Mouse (Mus musculus): ENCODE results near the gene Chd6. TPM values are rescaled to one million over a fixed set of nuclear protein-coding genes. Genes with fewer than 3 reads are reported as not detected.

Gene Chd6
- 27.2 and 29.8 TPM in 2 replicates for polyA plus RNA-seq (2015; fragmentation: Nextera tagmentation; extraction: Ambion mirVana)

DNA sequence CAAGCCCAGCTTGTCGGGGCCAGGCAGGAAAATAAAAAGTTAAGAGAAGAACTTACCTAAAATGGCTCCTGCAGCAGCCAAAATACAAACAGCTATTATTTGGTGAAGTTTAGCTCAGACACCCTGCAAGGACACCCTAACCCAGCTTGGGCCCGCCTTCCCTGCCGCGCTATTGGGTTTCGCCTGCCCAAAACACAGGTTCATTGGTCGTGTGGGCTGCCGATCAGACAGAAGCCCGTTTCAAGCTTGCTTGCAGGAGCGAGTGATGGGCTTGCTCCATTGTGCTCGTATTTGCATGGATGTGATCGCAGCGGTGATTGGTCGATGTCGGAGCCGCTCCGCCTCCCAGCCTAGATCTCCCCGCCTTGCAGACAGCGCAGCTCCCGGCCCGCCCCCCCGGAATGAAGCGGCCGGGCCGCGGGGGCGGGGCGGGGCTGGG, at the start of gene Chd6:
Gene Chd6 (minus strand): TSS at position 143 of the 439 bp plus-strand sequence.
- ATAC-seq: peak; percentile 99
- Histone ChIP-seq H3K36me3 (ENCODE audit: control insufficient read depth, insufficient read depth, low read length) (no peaks in the 10 kb centered on the region), H3K4me2 (ENCODE audit: low read length) (peak within 1 kb of the TSS; percentile 68), H3K27ac (ENCODE audit: low read depth, low read length) (peak within 1 kb of the TSS; percentile 96), H3K9ac (ENCODE audit: low read depth, low read length) (peak within 1 kb of the TSS; percentile 92), H3K9me3 (ENCODE audit: control insufficient read depth, low read length) (no peaks in the 10 kb centered on the region), H3K27me3 (replicated peaks; ENCODE audit: control insufficient read depth, insufficient read depth, low read length) (no peaks in the 10 kb centered on the region), H3K4me3 (ENCODE audit: low read length) (peak within 1 kb of the TSS; percentile 81), H3K4me1 (ENCODE audit: control insufficient read depth, insufficient read depth, low read depth, low read length) (peaks cover 23% of the 10 kb centered on the region)
- under 1% methylated on average over 27 of the region's 27 CpGs for WGBS

DNA sequence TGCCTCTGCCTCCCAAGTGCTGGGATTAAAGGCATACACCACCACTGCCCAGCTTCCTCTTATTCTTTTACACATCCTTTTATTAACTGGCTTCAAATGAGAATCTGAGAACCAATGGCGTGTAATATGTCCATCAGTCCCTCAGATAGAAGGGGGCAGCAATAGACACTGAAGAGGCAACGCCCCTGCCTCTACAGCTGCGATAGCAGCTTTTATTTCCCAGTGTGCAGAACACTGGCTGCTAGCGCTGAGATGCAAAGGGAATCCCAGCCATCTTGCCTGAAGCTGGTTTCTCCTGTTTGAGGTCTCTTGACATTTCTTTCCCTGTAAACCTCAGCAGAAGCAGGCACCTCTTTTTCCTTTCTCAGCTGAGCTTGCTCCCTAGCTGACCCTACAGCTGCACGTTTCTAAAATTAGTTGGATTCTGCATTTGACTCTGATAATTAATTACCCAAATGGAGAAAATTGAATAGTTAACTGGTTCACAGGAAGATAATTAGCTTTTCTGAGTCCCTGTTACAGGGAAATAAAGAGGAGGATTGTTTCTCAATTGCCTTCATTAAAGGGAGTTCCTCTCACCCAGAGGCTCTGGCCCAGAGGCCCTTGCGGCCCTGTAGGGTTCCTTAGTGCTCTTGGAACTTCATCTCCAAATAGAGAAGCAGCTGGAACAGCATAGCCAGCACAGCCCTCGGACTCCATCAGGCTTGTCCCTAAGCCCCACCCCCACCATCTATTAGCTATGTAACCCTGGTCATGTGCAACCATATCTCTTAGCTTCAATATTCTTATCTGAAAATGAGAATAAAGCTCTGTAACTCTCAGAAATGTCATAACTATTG, 41.3 kb upstream of the Chd6 start:
- ATAC-seq: peak; percentile 48; the same call in 1 of the 2 replicates
- WGBS: 44% methylated on average over 7 of the region's 7 CpGs
- peaks cover 9% of the 10 kb centered on the region for H3K4me1 ChIP-seq (ENCODE audit: control insufficient read depth, insufficient read depth, low read depth, low read length)

DNA sequence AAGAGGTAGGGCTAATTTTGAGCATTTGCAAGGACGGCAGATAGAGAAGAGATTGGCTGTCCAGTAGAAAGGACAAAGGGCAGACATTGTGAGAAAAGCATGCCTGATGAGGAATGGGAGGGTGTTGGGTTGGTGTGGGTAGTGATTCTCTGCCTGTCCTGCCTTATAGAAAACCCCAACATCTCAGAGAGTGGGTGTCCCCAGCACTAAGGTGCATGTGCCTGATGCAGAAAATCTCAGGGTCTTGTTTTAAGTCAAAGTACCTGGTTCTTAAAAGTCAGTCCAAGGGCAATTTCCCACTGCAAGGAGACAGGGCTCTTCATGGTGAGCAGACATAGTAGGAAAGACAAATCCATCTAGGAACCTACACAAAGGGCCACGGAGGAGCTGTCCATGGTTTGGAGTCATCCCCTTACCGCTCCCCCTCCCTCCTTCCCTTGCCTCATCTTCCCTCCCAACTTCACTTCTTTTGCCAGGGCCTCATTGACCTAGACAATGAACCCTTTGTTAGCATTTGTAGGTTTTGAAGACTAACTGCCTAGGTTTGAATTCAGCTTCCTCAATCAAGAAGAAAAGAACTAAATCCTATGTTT, 39.6 kb upstream of the Chd6 start:
- Histone ChIP-seq H3K4me2 (ENCODE audit: low read length) (no peak overlapping the region), H3K27me3 (replicated peaks; ENCODE audit: control insufficient read depth, insufficient read depth, low read length) (no peaks in the 10 kb centered on the region), H3K9ac (ENCODE audit: low read depth, low read length) (no peak overlapping the region), H3K36me3 (ENCODE audit: control insufficient read depth, insufficient read depth, low read length) (no peaks in the 10 kb centered on the region), H3K4me1 (ENCODE audit: control insufficient read depth, insufficient read depth, low read depth, low read length) (peaks cover 9% of the 10 kb centered on the region), H3K9me3 (ENCODE audit: control insufficient read depth, low read length) (no peaks in the 10 kb centered on the region), H3K27ac (ENCODE audit: low read depth, low read length) (no peak overlapping the region), H3K4me3 (ENCODE audit: low read length) (no peak overlapping the region)
- WGBS: 45% methylated on average over 3 of the region's 3 CpGs
- peak; percentile 31; the same call in 1 of the 2 replicates for ATAC-seq

More for the DNA sequence above, 41.3 kb upstream of the Chd6 start:
- Histone ChIP-seq H3K36me3 (ENCODE audit: control insufficient read depth, insufficient read depth, low read length) (no peaks in the 10 kb centered on the region), H3K27ac (ENCODE audit: low read depth, low read length) (peak overlapping the region; percentile 52; the same call in 1 of the 2 replicates), H3K27me3 (replicated peaks; ENCODE audit: control insufficient read depth, insufficient read depth, low read length) (no peaks in the 10 kb centered on the region), H3K4me3 (ENCODE audit: low read length) (no peak overlapping the region), H3K9me3 (ENCODE audit: control insufficient read depth, low read length) (no peaks in the 10 kb centered on the region), H3K4me2 (ENCODE audit: low read length) (no peak overlapping the region), H3K9ac (ENCODE audit: low read depth, low read length) (no peak overlapping the region)

DNA sequence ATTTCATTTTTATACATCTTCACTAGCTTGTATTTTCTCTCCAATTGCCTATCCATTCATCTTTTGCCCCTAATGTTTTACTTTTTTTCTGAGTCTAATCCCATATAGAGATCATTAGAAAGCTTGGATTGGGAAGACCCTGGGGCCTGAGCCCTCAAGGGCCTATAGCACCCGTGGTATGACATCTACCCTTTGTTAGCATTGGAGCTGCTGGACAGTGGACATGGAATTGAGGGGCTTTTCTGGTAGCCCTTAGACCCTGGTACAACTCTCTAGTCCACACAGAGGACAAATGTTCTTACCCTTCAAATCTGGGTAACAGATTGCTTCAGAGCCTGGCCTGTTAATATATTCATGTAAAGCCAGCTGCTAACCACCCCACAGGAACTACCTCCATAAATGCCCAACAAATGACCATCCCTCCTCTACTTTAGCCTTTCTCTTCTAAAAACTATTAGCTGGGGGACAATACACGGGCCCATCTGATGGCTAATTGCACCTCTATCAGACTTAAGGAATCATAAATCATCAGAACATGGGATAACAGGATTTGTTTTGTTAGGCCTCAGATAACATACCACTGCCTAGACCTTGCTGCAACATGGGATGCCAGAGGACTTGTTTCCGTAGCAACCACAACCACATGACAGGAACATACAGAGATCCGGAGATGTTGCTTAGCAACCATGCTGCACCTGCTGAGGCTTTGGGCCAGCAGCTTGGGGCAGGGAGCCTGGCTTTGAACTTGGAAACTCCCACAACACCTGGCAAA, 39.0 kb upstream of the Chd6 start:
- 34% methylated on average over 4 of the region's 4 CpGs for WGBS
- Histone ChIP-seq H3K4me2 (ENCODE audit: low read length) (no peak overlapping the region), H3K4me1 (ENCODE audit: control insufficient read depth, insufficient read depth, low read depth, low read length) (peaks cover 9% of the 10 kb centered on the region), H3K4me3 (ENCODE audit: low read length) (no peak overlapping the region), H3K27me3 (replicated peaks; ENCODE audit: control insufficient read depth, insufficient read depth, low read length) (no peaks in the 10 kb centered on the region), H3K9me3 (ENCODE audit: control insufficient read depth, low read length) (no peaks in the 10 kb centered on the region), H3K36me3 (ENCODE audit: control insufficient read depth, insufficient read depth, low read length) (no peaks in the 10 kb centered on the region), H3K27ac (ENCODE audit: low read depth, low read length) (peak overlapping the region; percentile 31; the same call in 1 of the 2 replicates), H3K9ac (ENCODE audit: low read depth, low read length) (no peak overlapping the region)
- peak; percentile 90 for ATAC-seq

DNA sequence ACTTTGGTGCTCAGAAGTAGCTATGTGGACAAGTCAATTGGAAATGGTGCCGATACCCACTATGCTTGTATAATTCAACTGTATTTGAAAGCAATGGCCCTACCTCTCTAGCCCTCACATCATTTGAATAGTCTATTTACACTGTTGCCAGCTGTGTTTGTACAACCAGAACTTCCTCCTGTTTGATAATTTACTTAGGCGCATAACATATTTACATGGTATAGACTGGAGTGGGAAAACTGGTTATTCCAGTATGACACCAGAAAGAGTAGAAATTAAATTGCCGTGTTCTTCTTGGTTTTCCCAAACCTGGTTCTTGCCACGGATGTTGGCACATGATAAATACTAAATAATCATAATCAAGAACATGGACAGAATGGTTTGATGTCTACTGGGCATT, 35.9 kb upstream of the Chd6 start:
- ATAC-seq: no peak
- WGBS: 93% methylated on average over 4 of the region's 4 CpGs
- H3K4me2 ChIP-seq (ENCODE audit: low read length): no peak overlapping the region
- H3K27me3 ChIP-seq (replicated peaks; ENCODE audit: control insufficient read depth, insufficient read depth, low read length): no peaks in the 10 kb centered on the region
- H3K36me3 ChIP-seq (ENCODE audit: control insufficient read depth, insufficient read depth, low read length): no peaks in the 10 kb centered on the region
- no peaks in the 10 kb centered on the region for H3K9me3 ChIP-seq (ENCODE audit: control insufficient read depth, low read length)
- H3K27ac ChIP-seq (ENCODE audit: low read depth, low read length): no peak overlapping the region
- H3K4me3 ChIP-seq (ENCODE audit: low read length): no peak overlapping the region
- peaks cover 9% of the 10 kb centered on the region for H3K4me1 ChIP-seq (ENCODE audit: control insufficient read depth, insufficient read depth, low read depth, low read length)
- H3K9ac ChIP-seq (ENCODE audit: low read depth, low read length): no peak overlapping the region

DNA sequence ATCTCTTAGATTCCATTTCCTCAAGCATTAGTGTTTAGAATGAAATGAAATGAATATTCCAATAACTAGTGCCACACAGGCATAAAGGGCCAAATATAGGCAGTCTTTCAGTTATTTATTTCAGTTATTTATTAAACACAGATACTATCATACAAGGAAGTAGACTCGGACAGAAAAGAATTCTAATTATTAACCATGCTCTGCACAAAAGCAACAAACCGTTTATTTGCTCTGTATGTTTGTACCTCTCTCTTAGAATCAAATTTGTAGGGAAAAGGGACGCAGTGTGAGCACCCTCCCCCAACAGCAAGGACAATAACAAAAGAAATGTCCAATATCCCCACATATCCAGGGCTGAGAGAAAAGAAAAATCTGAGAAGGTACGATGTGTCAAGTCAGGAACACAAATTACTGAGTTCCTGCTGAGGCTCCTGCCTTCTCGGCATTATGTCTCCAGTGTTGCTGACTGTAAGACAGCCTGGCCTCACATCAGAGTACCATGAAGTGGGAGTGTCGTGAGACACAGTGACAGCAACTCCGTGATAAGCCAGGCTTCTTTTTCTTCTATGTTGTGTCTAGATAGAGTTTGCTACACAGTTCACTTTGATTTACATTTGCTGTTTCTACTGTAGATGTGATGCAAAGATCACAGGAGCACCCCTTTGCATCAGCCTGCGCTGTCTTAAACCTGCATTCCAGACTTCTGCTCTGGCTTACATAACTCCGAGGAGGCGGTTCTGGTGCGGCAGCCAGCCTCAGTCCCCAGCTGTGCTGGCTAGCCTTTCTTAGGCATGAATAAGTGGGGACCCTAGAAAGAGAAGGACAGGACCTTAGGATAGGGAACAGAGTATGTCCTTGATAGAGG, 30.0 kb upstream of the Chd6 start:
- Histone ChIP-seq H3K27me3 (replicated peaks; ENCODE audit: control insufficient read depth, insufficient read depth, low read length) (no peaks in the 10 kb centered on the region), H3K4me3 (ENCODE audit: low read length) (no peak overlapping the region), H3K27ac (ENCODE audit: low read depth, low read length) (no peak overlapping the region), H3K36me3 (ENCODE audit: control insufficient read depth, insufficient read depth, low read length) (no peaks in the 10 kb centered on the region), H3K9me3 (ENCODE audit: control insufficient read depth, low read length) (no peaks in the 10 kb centered on the region), H3K9ac (ENCODE audit: low read depth, low read length) (no peak overlapping the region), H3K4me2 (ENCODE audit: low read length) (no peak overlapping the region), H3K4me1 (ENCODE audit: control insufficient read depth, insufficient read depth, low read depth, low read length) (no peaks in the 10 kb centered on the region)
- WGBS: 61% methylated on average over 11 of the region's 11 CpGs
- no peak for ATAC-seq

DNA sequence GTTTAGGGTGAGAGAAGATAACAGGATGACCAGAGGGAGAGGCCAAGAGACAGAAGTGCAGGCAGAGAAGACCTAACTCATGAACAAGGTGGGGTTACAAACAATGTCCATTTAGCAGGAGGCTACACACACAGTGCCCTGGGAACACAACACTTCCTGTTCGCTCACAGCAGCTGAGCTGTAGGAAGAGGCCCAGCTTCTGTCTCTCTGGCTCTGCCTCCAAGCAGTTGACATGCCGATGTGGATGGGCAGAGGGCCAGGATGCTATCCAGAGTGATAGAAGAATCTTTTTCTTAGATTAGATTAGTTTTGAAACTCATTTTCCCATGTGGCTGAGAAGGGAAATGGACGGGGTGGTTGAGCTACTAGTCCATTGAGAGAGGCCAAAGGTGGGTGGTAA, 28.1 kb upstream of the Chd6 start:
- H3K4me1 ChIP-seq (ENCODE audit: control insufficient read depth, insufficient read depth, low read depth, low read length): no peaks in the 10 kb centered on the region
- H3K4me3 ChIP-seq (ENCODE audit: low read length): no peak overlapping the region
- H3K9me3 ChIP-seq (ENCODE audit: control insufficient read depth, low read length): no peaks in the 10 kb centered on the region
- ATAC-seq: no peak
- H3K27me3 ChIP-seq (replicated peaks; ENCODE audit: control insufficient read depth, insufficient read depth, low read length): no peaks in the 10 kb centered on the region
- H3K4me2 ChIP-seq (ENCODE audit: low read length): no peak overlapping the region
- H3K27ac ChIP-seq (ENCODE audit: low read depth, low read length): no peak overlapping the region
- H3K9ac ChIP-seq (ENCODE audit: low read depth, low read length): no peak overlapping the region
- no peaks in the 10 kb centered on the region for H3K36me3 ChIP-seq (ENCODE audit: control insufficient read depth, insufficient read depth, low read length)
- 66% methylated on average over 3 of the region's 3 CpGs for WGBS

DNA sequence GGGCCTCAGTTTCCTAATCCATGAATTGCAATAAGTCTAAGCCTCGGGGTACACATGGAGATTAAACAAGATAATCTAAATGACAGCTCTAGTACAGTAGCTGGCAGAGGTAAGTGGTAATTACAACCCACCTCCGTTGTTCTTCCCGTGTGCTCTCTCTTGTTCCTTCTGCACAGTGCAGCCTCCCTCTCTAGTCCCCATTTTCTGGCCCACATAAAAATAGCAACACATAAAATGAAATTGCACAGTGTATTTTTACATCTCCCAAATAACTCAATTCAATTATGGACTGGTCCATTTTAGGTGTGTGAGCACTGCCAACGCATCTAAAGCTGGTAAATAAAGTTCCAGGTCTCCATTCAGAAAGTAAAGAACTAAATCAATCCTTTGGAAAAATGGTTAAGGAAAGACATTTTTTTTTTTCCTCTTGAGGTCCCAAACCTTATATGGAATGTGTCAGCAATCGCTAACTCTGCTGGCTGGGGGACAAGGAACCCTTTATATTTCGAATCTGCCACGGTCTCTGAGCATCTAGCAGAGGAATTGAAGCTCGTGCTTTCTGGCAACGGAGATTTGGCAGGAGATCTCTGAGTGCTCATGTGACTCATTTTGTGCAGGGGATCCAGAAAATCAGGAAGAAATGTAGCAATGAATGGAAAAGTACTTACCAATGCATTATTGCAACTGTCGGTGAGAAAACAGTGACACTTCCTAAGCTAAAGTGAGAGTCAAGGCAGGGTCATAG, 19.7 kb upstream of the Chd6 start:
- WGBS: 46% methylated on average over 10 of the region's 10 CpGs
- no peak overlapping the region for H3K4me2 ChIP-seq (ENCODE audit: low read length)
- H3K27me3 ChIP-seq (replicated peaks; ENCODE audit: control insufficient read depth, insufficient read depth, low read length): no peaks in the 10 kb centered on the region
- H3K36me3 ChIP-seq (ENCODE audit: control insufficient read depth, insufficient read depth, low read length): no peaks in the 10 kb centered on the region
- H3K4me3 ChIP-seq (ENCODE audit: low read length): no peak overlapping the region
- peak; percentile 24; the same call in 1 of the 2 replicates for ATAC-seq
- peaks cover 3% of the 10 kb centered on the region; the same call in 1 of the 2 replicates for H3K4me1 ChIP-seq (ENCODE audit: control insufficient read depth, insufficient read depth, low read depth, low read length)
- no peaks in the 10 kb centered on the region for H3K9me3 ChIP-seq (ENCODE audit: control insufficient read depth, low read length)
- H3K27ac ChIP-seq (ENCODE audit: low read depth, low read length): peak overlapping the region; percentile 18; the same call in 1 of the 2 replicates
- no peak overlapping the region for H3K9ac ChIP-seq (ENCODE audit: low read depth, low read length)
